Mouse (Mus musculus): ENCODE data around the gene Adcy9. TPM values are rescaled to one million over a fixed set of nuclear protein-coding genes. Genes with fewer than 3 reads are reported as not detected.
A peak's percentile ranks its signal among the peaks of the same experiment; 100 is the strongest.

The Adcy9 gene
- polyA plus RNA-seq, 1 experiment = 10.4 TPM

DNA sequence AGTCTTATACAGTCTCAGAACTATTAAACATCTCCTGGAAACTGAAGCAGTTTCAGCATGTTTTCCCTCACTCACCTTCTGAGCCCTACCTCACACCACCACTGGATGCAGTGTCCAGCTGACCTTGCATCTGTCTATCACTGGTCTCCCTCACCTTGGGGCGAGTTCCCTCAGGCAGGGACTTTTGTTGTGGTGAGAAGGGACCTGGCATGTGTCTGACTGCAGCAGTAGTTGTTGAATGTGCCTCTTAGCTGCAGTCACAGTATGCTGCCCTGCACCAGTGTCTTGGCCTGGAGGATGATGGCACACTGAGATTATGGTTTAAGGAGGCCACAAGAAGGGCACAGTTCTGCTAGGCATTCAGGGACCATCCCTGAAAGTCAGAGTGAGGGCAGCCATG lies 19.2 kb downstream of the Adcy9 start:
- 84% methylated on average over 1 of the region's 1 CpGs for WGBS
- H3K4me3 ChIP-seq (ENCODE audit: insufficient read depth, low read depth, low read length) = no peak overlapping the region
- TF ChIP-seq POLR2A (IDR thresholded peaks at IDR 0.05; ENCODE audit: low read depth, low read length) (no peak), CTCF (conservative IDR thresholded peaks at IDR 0.05; ENCODE audit: insufficient read depth, insufficient read length, low read depth, low read length) (no peak)
- no peaks in the 10 kb centered on the region for H3K27me3 ChIP-seq (replicated peaks; ENCODE audit: control insufficient read depth, insufficient read depth, low read length)
- H3K4me1 ChIP-seq (ENCODE audit: control insufficient read depth, insufficient read depth, low read length) = peaks cover 11% of the 10 kb centered on the region
- no peak overlapping the region for H3K27ac ChIP-seq (ENCODE audit: insufficient read depth, low read depth, low read length)
- H3K36me3 ChIP-seq (ENCODE audit: control insufficient read depth, insufficient read depth, low read length) = no peaks in the 10 kb centered on the region
- DNase-seq = no peak

DNA sequence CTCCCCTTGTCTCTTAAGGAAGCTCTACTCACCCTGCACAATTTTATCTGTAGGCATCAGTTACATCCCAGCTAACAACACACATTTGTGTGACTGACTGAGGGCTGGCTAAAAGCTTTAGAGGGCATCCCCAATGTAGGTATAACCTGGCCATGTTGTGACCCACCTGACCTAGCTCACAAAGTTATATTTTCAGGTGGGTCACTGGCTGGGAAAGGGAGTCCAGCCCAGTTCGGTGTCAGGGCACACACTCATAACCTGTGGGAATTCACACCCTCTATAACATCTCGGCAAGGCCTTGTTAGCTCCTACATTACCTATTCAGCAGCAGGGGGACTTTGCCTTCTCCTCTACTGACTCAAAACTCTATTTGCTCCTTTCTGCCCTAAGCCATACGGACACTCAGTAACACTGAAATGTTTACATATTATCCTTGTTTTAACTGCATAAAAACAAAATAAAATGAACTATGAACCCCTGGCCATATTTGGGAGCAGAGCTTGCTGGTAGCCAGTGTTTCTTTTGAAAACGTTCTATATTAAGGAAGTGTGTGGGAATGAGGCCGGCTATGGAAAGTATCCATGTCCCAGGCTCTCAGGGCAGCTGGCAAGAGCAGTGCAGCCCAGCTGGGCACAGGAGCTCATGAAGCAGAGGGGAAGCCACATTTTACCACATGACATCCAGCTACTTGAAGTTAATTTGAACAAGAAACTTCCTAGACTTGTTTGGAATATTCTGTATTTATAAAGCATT lies 20.7 kb downstream of the Adcy9 start:
- TF ChIP-seq POLR2A (IDR thresholded peaks at IDR 0.05; ENCODE audit: low read depth, low read length) (no peak), CTCF (conservative IDR thresholded peaks at IDR 0.05; ENCODE audit: insufficient read depth, insufficient read length, low read depth, low read length) (no peak)
- Histone ChIP-seq H3K27me3 (replicated peaks; ENCODE audit: control insufficient read depth, insufficient read depth, low read length) (no peaks in the 10 kb centered on the region), H3K4me1 (ENCODE audit: control insufficient read depth, insufficient read depth, low read length) (peaks cover 3% of the 10 kb centered on the region), H3K36me3 (ENCODE audit: control insufficient read depth, insufficient read depth, low read length) (no peaks in the 10 kb centered on the region), H3K4me3 (ENCODE audit: insufficient read depth, low read depth, low read length) (no peak overlapping the region), H3K27ac (ENCODE audit: insufficient read depth, low read depth, low read length) (no peak overlapping the region)
- 41% methylated on average over 5 of the region's 5 CpGs for WGBS
- DNase-seq = no peak

DNA sequence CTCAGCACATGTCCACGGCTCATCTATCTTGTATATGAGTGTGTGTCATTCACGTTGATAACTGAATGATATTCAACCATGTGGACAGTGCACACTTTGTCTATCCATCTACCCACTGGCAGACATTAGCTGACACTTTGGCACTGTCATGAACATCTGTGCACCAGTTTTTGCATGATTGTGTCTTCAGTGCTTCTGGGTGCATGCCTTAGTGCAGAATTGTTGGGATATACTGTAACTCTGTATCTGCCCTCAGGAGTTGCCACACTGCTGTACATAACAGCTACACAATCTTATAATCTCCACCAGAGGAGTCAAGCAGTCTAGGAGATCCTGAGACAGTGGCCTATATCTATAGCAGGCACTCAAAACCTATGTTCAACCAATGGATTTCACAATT lies 21.5 kb downstream of the Adcy9 start:
- Histone ChIP-seq H3K4me1 (ENCODE audit: control insufficient read depth, insufficient read depth, low read length) (peaks cover 3% of the 10 kb centered on the region), H3K27ac (ENCODE audit: insufficient read depth, low read depth, low read length) (no peak overlapping the region), H3K27me3 (replicated peaks; ENCODE audit: control insufficient read depth, insufficient read depth, low read length) (no peaks in the 10 kb centered on the region), H3K4me3 (ENCODE audit: insufficient read depth, low read depth, low read length) (no peak overlapping the region), H3K36me3 (ENCODE audit: control insufficient read depth, insufficient read depth, low read length) (no peaks in the 10 kb centered on the region)
- WGBS = 90% methylated on average over 2 of the region's 2 CpGs
- DNase-seq = no peak
- no peak for TF ChIP-seq CTCF (conservative IDR thresholded peaks at IDR 0.05; ENCODE audit: insufficient read depth, insufficient read length, low read depth, low read length)
- TF ChIP-seq POLR2A (IDR thresholded peaks at IDR 0.05; ENCODE audit: low read depth, low read length) = no peak

DNA sequence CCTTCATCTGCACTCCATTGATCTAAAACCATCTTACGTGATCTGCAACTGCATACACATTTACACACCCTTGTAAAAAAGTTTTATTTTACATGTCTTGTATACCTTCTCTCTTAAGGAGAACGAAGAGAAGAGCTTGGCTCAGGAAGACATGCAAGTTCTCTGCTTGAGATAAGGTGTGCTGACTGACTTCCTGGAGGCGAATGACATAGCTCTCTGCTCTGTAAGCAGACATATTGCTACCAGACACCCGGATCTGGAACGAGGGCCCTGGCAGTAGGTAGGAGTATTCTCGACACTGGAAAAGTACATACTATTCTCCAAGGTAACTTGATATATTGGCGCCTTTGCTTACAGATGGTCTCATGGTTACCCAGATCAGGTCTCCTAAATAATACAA lies 22.7 kb downstream of the Adcy9 start:
- peaks cover 3% of the 10 kb centered on the region for H3K4me1 ChIP-seq (ENCODE audit: control insufficient read depth, insufficient read depth, low read length)
- no peak overlapping the region for H3K4me3 ChIP-seq (ENCODE audit: insufficient read depth, low read depth, low read length)
- TF ChIP-seq CTCF (conservative IDR thresholded peaks at IDR 0.05; ENCODE audit: insufficient read depth, insufficient read length, low read depth, low read length) (no peak), POLR2A (IDR thresholded peaks at IDR 0.05; ENCODE audit: low read depth, low read length) (no peak)
- no peak for DNase-seq
- no peaks in the 10 kb centered on the region for H3K36me3 ChIP-seq (ENCODE audit: control insufficient read depth, insufficient read depth, low read length)
- WGBS = 80% methylated on average over 7 of the region's 7 CpGs
- H3K27ac ChIP-seq (ENCODE audit: insufficient read depth, low read depth, low read length) = no peak overlapping the region
- no peaks in the 10 kb centered on the region for H3K27me3 ChIP-seq (replicated peaks; ENCODE audit: control insufficient read depth, insufficient read depth, low read length)

DNA sequence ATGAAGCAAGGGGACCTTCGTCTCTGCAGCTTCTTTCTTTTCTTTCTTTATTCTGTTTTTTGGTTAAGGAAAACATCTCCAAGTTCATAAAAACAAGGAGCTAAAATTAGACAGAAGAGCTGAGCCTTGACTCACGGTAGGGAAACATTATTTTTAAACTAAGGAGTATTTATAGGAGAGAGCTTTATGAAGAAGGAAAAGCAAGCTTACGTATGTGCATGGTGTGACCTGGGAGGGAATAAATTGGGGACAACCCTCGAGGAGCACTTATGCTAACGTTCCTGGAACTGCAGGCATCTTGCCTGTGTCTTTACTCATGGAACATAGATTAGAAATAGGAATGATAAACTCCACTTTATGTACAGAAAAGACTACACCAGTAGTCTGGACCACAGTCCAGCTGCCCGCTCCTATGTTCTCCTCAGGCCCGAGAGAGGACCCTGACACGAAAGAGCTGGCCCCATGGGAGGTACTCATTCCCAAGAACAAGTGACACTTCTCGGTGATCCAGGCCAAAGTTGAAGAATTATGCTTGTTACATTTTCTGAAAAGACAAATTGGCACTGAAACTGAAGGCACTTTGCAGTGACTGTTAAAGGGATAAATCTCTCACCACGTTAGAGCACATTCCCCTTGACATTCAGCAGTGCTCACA lies 24.5 kb downstream of the Adcy9 start:
- TF ChIP-seq POLR2A (IDR thresholded peaks at IDR 0.05; ENCODE audit: low read depth, low read length) (no peak), CTCF (conservative IDR thresholded peaks at IDR 0.05; ENCODE audit: insufficient read depth, insufficient read length, low read depth, low read length) (no peak)
- Histone ChIP-seq H3K27me3 (replicated peaks; ENCODE audit: control insufficient read depth, insufficient read depth, low read length) (no peaks in the 10 kb centered on the region), H3K4me1 (ENCODE audit: control insufficient read depth, insufficient read depth, low read length) (peaks cover 3% of the 10 kb centered on the region), H3K36me3 (ENCODE audit: control insufficient read depth, insufficient read depth, low read length) (no peaks in the 10 kb centered on the region), H3K27ac (ENCODE audit: insufficient read depth, low read depth, low read length) (no peak overlapping the region; the same call in 1 of the 2 replicates), H3K4me3 (ENCODE audit: insufficient read depth, low read depth, low read length) (no peak overlapping the region)
- DNase-seq = no peak
- WGBS = 59% methylated on average over 10 of the region's 10 CpGs

DNA sequence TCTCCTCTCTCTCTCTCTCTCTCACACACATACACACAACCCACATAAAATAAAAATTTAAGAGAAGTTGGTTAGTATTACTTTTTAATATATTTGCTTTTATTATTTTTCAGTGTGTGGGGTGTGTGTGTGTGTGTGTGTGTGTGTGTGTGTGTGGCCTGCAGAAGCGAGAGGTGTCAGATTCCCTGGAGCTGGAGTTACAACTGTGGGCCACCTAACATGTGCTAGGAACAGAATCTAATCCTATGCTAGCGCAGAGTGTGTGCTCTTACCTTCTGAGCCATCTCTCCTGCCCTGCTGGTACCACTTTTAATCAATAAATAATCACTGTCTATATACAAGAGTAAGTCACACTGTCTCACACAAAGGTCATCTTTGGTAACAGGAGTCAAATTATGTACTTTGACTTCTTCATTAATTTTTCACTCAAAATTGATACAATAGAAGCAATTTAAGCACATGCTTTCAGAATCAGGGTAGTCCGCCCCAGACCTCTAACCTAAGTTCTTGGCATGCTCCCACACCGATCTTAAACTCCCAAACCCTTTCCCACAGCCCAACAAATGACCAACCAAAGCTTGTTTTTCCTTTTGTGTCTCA lies 25.2 kb downstream of the Adcy9 start:
- no peak for TF ChIP-seq POLR2A (IDR thresholded peaks at IDR 0.05; ENCODE audit: low read depth, low read length)
- TF ChIP-seq CTCF (conservative IDR thresholded peaks at IDR 0.05; ENCODE audit: insufficient read depth, insufficient read length, low read depth, low read length) = no peak
- Histone ChIP-seq H3K27ac (ENCODE audit: insufficient read depth, low read depth, low read length) (no peak overlapping the region), H3K4me1 (ENCODE audit: control insufficient read depth, insufficient read depth, low read length) (no peaks in the 10 kb centered on the region), H3K4me3 (ENCODE audit: insufficient read depth, low read depth, low read length) (no peak overlapping the region), H3K27me3 (replicated peaks; ENCODE audit: control insufficient read depth, insufficient read depth, low read length) (no peaks in the 10 kb centered on the region), H3K36me3 (ENCODE audit: control insufficient read depth, insufficient read depth, low read length) (no peaks in the 10 kb centered on the region)
- DNase-seq = no peak
- WGBS = 78% methylated on average over 4 of the region's 4 CpGs

DNA sequence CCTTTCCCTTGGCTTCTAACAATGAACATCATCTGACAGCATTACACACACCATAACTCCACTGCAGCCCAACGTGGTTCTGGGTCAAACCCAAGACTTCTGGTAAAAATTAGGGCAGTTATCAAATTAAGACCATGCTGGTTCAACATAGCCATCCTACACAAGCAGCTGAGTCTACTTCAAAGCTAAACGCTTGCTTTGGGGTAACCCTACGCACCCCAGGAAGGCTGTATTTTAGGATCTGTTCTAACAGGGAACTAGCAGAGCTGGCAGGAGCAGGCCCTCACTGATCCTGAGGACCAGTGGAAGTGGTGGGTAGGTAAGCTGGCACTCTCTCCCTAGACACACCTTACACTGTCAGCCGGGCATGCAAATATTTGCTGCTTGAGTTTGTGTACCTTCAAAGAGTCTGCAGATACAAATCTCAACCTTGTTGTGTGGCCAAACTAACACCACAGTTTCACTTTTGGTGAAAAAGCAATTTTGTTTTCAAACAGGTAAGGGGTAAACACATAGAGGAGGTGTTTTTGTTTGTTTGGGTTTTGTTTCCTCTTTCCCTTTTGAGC lies 36.7 kb downstream of the Adcy9 start:
- DNase-seq = no peak
- no peak for TF ChIP-seq CTCF (conservative IDR thresholded peaks at IDR 0.05; ENCODE audit: insufficient read depth, insufficient read length, low read depth, low read length)
- Histone ChIP-seq H3K36me3 (ENCODE audit: control insufficient read depth, insufficient read depth, low read length) (no peaks in the 10 kb centered on the region), H3K4me1 (ENCODE audit: control insufficient read depth, insufficient read depth, low read length) (0 out of 2 replicates have a peak, but pooled peaks cover 3% of the 10 kb centered on the region), H3K4me3 (ENCODE audit: insufficient read depth, low read depth, low read length) (no peak overlapping the region), H3K27ac (ENCODE audit: insufficient read depth, low read depth, low read length) (peak overlapping the region; percentile 16; the same call in 1 of the 2 replicates), H3K27me3 (replicated peaks; ENCODE audit: control insufficient read depth, insufficient read depth, low read length) (no peaks in the 10 kb centered on the region)
- 71% methylated on average over 4 of the region's 4 CpGs for WGBS

Measured in kidney, adult 2 months (tissue).